Mouse (Mus musculus) forebrain, postnatal 0 days (tissue): Measurements from ENCODE around the gene Piezo1. TPM values are rescaled to one million over a fixed set of nuclear protein-coding genes. Genes with fewer than 3 reads are reported as not detected.

Experiments
- ATAC-seq: fragments of 200-750 bp; cut with Nextera tagmentation; 2 replicates; pipeline ENCODE4 v1.8.0; 2017; ENCODE audit warnings: mild to moderate bottlenecking, moderate library complexity
- DNase-seq: peaks from one replicate; pipeline ENCODE4 v3.0.0-alpha.2; 2015
- H3K27ac ChIP-seq: fragments of 300-500 bp; sonication (generic); 2 replicates; pipeline ENCODE4 v1.5.1; 2014; ENCODE audit warnings: low read depth, mild to moderate bottlenecking, antibody characterized with exemption, low read length, moderate library complexity, mixed read lengths
- H3K27me3 ChIP-seq: fragments of 300-500 bp; sonication (generic); 2 replicates; pipeline ENCODE4 v1.6.1; 2014; ENCODE audit warnings: mild to moderate bottlenecking, low read length, mixed read lengths; ENCODE audit not compliant: insufficient read depth
- H3K36me3 ChIP-seq: fragments of 300-500 bp; sonication (generic); 2 replicates; pipeline ENCODE4 v1.6.1; 2014; ENCODE audit warnings: mild to moderate bottlenecking, moderate library complexity; ENCODE audit not compliant: insufficient read depth
- H3K4me1 ChIP-seq: fragments of 300-500 bp; sonication (generic); 2 replicates; pipeline ENCODE4 v1.6.1; 2014; ENCODE audit warnings: antibody characterized with exemption; ENCODE audit not compliant: insufficient read depth
- H3K4me2 ChIP-seq: fragments of 300-500 bp; sonication (generic); 2 replicates; pipeline ENCODE4 v1.6.1; 2014; ENCODE audit warnings: low read depth, mild to moderate bottlenecking, moderate library complexity
- H3K4me3 ChIP-seq: fragments of 300-500 bp; sonication (generic); 2 replicates; pipeline ENCODE4 v1.5.1; 2014; ENCODE audit warnings: low read depth, low read length, mixed read lengths
- H3K9ac ChIP-seq: fragments of 300-500 bp; sonication (generic); 2 replicates; pipeline ENCODE4 v1.6.1; 2014; ENCODE audit warnings: mild to moderate bottlenecking
- H3K9me3 ChIP-seq: fragments of 300-500 bp; sonication (generic); 2 replicates; pipeline ENCODE4 v1.6.1; 2016; ENCODE audit warnings: low read length
- CTCF ChIP-seq: sonication (generic); IDR thresholded peaks from 2 replicates; pipeline ENCODE4 v1.5.1; 2016; ENCODE audit warnings: antibody characterized with exemption, control low read depth, low read depth
- WGBS: fragments of 180-500 bp; shearing (Covaris S2); extraction: QIAGEN DNeasy Blood & Tissue Kit; methylation state at CpG from one replicate; pipeline ENCODE4 v1.1.7; 2014; 5-methylcytosine and 5-hydroxymethylcytosine counted together
- polyA plus RNA-seq: library from polyadenylated mRNA; unstranded; fragments of >200 nt; fragmentation: Nextera tagmentation; extraction: Ambion mirVana; gene quantifications from 2 replicates; pipeline ENCODE4 v1.2.1, GENCODE M21; 2015
- total RNA-seq: library from RNA; depleted of rRNA; stranded (reverse); fragments of >200 nt; gene quantifications from 2 replicates; pipeline ENCODE4 v1.2.3, GENCODE M21; 2014

Gene Piezo1
- total and polyA plus RNA-seq, 2 experiments from 2014 or later: 1.4 to 15.1 TPM

DNA sequence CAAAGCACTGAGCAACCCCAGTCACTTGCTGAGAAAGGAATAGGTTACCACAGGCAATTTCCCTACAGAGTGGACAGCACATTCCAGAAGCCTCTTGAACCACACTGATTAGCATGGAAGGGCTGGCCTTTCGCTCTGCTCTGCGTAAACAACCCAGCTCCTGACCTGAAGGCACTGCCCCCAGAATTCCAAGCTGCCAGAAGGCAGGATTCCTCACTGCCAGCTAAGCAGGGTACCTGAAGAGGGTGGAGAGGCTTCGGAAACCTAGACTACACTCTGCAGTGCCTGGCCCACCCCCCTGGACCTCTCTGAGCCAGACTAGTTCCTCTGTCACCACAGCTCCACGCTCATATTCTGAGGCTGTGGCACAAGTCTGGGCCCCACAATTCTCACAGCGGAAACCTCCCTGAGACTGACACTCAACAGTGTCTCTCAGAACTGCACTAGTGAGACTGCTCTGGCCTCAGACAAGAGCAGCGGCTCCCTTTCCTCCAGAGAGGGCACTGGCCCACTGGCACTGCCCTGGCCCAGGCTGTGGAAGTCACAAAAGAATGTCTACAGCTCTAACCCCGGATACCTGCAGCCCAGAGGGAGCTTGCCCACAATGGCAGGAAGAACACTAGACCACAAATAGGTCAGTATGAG, 24.5 kb downstream of the Piezo1 start:
- H3K4me3 ChIP-seq: no peak overlapping the region
- DNase-seq (no peak), ATAC-seq (no peak)
- 0 out of 2 replicates have a peak, but pooled peaks cover 10% of the 10 kb centered on the region for H3K4me1 ChIP-seq
- H3K36me3 ChIP-seq: no peaks in the 10 kb centered on the region
- WGBS: 75% methylated on average over 7 of the region's 7 CpGs
- H3K27ac ChIP-seq: no peak overlapping the region
- no peak overlapping the region for H3K9ac ChIP-seq
- TF ChIP-seq CTCF: no peak
- no peaks in the 10 kb centered on the region for H3K27me3 ChIP-seq
- no peaks in the 10 kb centered on the region for H3K9me3 ChIP-seq
- H3K4me2 ChIP-seq: no peak overlapping the region

DNA sequence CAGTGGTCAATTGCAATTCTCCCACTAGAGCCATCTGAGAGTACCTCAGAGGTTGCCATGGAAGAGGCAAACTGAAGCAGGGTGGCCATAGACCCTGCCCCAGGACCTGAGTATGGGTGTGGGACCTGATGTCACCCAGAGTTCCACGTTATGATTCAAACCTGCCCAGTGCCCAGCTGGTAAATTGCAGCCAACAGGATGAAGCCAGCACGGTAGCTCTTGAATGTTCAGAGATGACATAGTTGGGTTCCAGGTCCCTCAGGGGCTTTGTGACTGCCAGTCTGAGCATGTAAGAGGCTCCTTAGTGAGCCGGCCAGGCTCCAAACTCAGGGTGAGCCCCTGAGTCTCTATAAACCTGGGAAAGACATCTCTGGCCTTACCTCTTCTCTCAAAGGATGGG, 25.0 kb downstream of the Piezo1 start:
- H3K27ac ChIP-seq: no peak overlapping the region
- no peak overlapping the region for H3K4me3 ChIP-seq
- no peaks in the 10 kb centered on the region for H3K9me3 ChIP-seq
- ATAC-seq (no peak), DNase-seq (no peak)
- 68% methylated on average over 3 of the region's 3 CpGs for WGBS
- H3K36me3 ChIP-seq: no peaks in the 10 kb centered on the region
- H3K27me3 ChIP-seq: no peaks in the 10 kb centered on the region
- H3K9ac ChIP-seq: no peak overlapping the region
- H3K4me2 ChIP-seq: no peak overlapping the region
- TF ChIP-seq CTCF: no peak
- H3K4me1 ChIP-seq: 0 out of 2 replicates have a peak, but pooled peaks cover 10% of the 10 kb centered on the region

DNA sequence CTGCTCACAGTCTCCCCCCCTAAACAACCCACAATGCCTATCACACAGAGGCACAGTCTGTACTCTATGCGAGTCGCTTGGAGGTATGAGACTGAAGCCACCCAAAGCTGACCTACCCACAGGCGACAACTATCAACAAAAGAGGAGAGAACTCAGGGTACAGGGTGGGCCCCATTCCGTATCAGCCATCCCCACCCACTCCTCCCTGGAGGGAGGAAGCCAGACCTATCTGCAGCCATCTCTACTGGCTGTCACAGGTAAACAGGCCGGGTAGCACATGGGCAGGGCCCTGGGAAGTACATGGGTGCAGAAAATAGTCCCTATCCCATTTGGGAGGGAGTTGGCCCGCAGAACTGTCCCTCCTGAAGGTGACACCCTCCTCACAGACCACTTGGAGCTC, 26.1 kb downstream of the Piezo1 start:
- no peak for TF ChIP-seq CTCF
- Histone ChIP-seq H3K4me1 (0 out of 2 replicates have a peak, but pooled peaks cover 10% of the 10 kb centered on the region), H3K4me2 (no peak overlapping the region), H3K9me3 (no peaks in the 10 kb centered on the region), H3K4me3 (no peak overlapping the region), H3K27ac (no peak overlapping the region), H3K9ac (no peak overlapping the region), H3K36me3 (no peaks in the 10 kb centered on the region), H3K27me3 (no peaks in the 10 kb centered on the region)
- WGBS: 79% methylated on average over 6 of the region's 6 CpGs
- DNase-seq (no peak), ATAC-seq (no peak)

- no peaks in the 10 kb centered on the region for H3K9me3 ChIP-seq
- H3K36me3 ChIP-seq: no peaks in the 10 kb centered on the region
- H3K4me1 ChIP-seq: 0 out of 2 replicates have a peak, but pooled peaks cover 10% of the 10 kb centered on the region
- DNase-seq (no peak), ATAC-seq (no peak)
- WGBS: 52% methylated on average over 6 of the region's 6 CpGs
- H3K27ac ChIP-seq: no peak overlapping the region
- no peak overlapping the region for H3K4me2 ChIP-seq
- no peak overlapping the region for H3K4me3 ChIP-seq
- H3K9ac ChIP-seq: no peak overlapping the region
- H3K27me3 ChIP-seq: no peaks in the 10 kb centered on the region
- TF ChIP-seq CTCF: no peak
Measured at GRCm38 (mm10) chr8:122524506-122524905, 26.6 kb downstream of the Piezo1 start.

DNA sequence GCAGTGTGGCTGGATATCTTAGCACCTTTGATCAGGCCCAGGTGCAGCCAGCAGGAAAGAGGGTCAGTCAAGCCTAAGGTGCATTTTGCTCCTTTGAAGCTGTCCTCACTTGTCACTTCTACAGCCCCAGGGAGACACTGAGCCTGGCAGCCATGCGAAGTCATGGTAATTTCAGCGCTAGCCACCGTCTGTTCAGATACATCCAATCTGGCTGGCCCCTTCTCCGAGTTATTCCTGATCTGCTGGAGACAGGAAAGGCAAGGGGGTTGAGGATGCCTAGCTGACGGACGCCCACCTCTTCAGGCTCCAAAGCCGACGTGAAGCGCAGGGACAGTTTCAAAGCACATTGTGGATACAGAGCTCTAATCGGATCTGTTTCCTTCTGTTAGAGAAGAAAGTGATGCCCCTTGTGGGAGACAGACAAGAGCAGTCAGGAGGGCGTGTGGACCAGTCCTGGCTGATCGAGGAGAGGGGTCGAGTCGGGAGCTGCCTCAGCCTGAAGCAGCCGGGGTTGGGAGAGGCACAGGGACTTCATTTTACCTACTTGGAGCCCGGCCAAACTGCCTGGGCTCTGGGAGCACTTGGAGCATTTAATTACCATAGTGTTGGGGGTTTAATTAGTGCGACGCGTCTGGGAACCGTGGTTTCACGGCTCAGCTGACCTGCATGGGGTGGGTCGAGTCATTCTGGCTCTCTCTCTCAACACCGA, 27.3 kb downstream of the Piezo1 start:
- Histone ChIP-seq H3K4me2 (peak overlapping the region; percentile 27), H3K9me3 (no peaks in the 10 kb centered on the region), H3K27ac (peak overlapping the region; percentile 54; the same call in 1 of the 2 replicates), H3K27me3 (no peaks in the 10 kb centered on the region), H3K9ac (0 out of 2 replicates have a peak overlapping the region, but pooled peaks have one; percentile 28), H3K4me1 (0 out of 2 replicates have a peak, but pooled peaks cover 10% of the 10 kb centered on the region), H3K36me3 (no peaks in the 10 kb centered on the region), H3K4me3 (no peak overlapping the region)
- peak; percentile 68 for ATAC-seq
- TF ChIP-seq CTCF: no peak
- peak; percentile 52 for DNase-seq
- WGBS: 7% methylated on average over 23 of the region's 23 CpGs

- Histone ChIP-seq H3K9ac (no peak overlapping the region), H3K4me2 (no peak overlapping the region), H3K36me3 (no peaks in the 10 kb centered on the region), H3K27ac (peak overlapping the region; percentile 54; the same call in 1 of the 2 replicates), H3K9me3 (no peaks in the 10 kb centered on the region), H3K4me3 (no peak overlapping the region), H3K4me1 (0 out of 2 replicates have a peak, but pooled peaks cover 10% of the 10 kb centered on the region), H3K27me3 (no peaks in the 10 kb centered on the region)
- WGBS: 65% methylated on average over 14 of the region's 14 CpGs
- ATAC-seq (peak; percentile 25; the same call in 1 of the 2 replicates), DNase-seq (no peak)
- no peak for TF ChIP-seq CTCF
Measured at GRCm38 (mm10) chr8:122522796-122523651, 28.1 kb downstream of the Piezo1 start.
